Mouse (Mus musculus) adrenal gland, adult 18-20 months (tissue): ENCODE data around the gene Gnb1l. TPM values are rescaled to one million over a fixed set of nuclear protein-coding genes. Genes with fewer than 3 reads are reported as not detected.

Experiments used
- DNase-seq, 2 experiments: peaks; one replicate each; pipeline ENCODE4 v3.0.0; 2021 to 2022; ENCODE audit warnings: low spot score in 2 of 2
- total RNA-seq, 2 experiments: library from RNA; stranded (reverse); gene quantifications; 1 replicate in 1 of 2; 2 replicates in 1 of 2; pipeline ENCODE4 v1.2.3; 2021

Gnb1l gene
- total RNA-seq, 2 experiments from 2014 or later = 4.0 to 5.4 TPM

- no peak for DNase-seq
Measured at GRCm38 (mm10) chr16:18537407-18537990, 39.0 kb downstream of the Gnb1l start.

GRCm38 (mm10) chr16:18539281-18539680 lies 40.8 kb downstream of the Gnb1l start:
- DNase-seq = no peak

- DNase-seq = no peak
Measured at GRCm38 (mm10) chr16:18543151-18543829, 44.8 kb downstream of the Gnb1l start.

GRCm38 (mm10) chr16:18547891-18548290 lies 49.4 kb downstream of the Gnb1l start:
- DNase-seq = no peak

GRCm38 (mm10) chr16:18551604-18552003 lies 53.1 kb downstream of the Gnb1l start:
- peak in 1 of 2 experiments; percentile 14 for DNase-seq

- no peak for DNase-seq
Measured at GRCm38 (mm10) chr16:18552106-18552710, 53.7 kb downstream of the Gnb1l start.

GRCm38 (mm10) chr16:18554721-18555120 lies 56.2 kb downstream of the Gnb1l start:
- DNase-seq = no peak

GRCm38 (mm10) chr16:18555235-18555935 lies 56.9 kb downstream of the Gnb1l start:
- no peak for DNase-seq

GRCm38 (mm10) chr16:18556461-18556860 lies 57.9 kb downstream of the Gnb1l start:
- DNase-seq = no peak

- DNase-seq = no peak
Measured at GRCm38 (mm10) chr16:18564472-18564871, 66.0 kb downstream of the Gnb1l start.

GRCm38 (mm10) chr16:18568599-18568998 lies 70.1 kb downstream of the Gnb1l start:
- DNase-seq = no peak

GRCm38 (mm10) chr16:18574196-18574595 lies 75.7 kb downstream of the Gnb1l start:
- no peak for DNase-seq

- no peak for DNase-seq
Measured at GRCm38 (mm10) chr16:18577071-18577470, 78.6 kb downstream of the Gnb1l start.

GRCm38 (mm10) chr16:18577599-18578160 lies 79.2 kb downstream of the Gnb1l start:
- DNase-seq = no peak

- no peak for DNase-seq
Measured at GRCm38 (mm10) chr16:18580389-18580788, 81.9 kb downstream of the Gnb1l start.

GRCm38 (mm10) chr16:18581050-18581622 lies 82.6 kb downstream of the Gnb1l start:
- DNase-seq = no peak

GRCm38 (mm10) chr16:18581623-18582205 lies 83.2 kb downstream of the Gnb1l start:
- DNase-seq = no peak

GRCm38 (mm10) chr16:18582426-18583148 lies 84.1 kb downstream of the Gnb1l start:
- DNase-seq = no peak

- no peak for DNase-seq
Measured at GRCm38 (mm10) chr16:18583169-18583568, 84.7 kb downstream of the Gnb1l start.
